Mouse (Mus musculus): Measurements from ENCODE around the gene Ubxn11. TPM values are rescaled to one million over a fixed set of nuclear protein-coding genes. Genes with fewer than 3 reads are reported as not detected.

Ubxn11 gene
- total and polyA plus RNA-seq, 3 experiments = 5.4 to 11.9 TPM; not detected in 1

GRCm38 (mm10) chr4:134166906-134167305 is 64.5 kb downstream of the Ubxn11 start:
- no peaks in the 10 kb centered on the region for H3K9me3 ChIP-seq (replicated peaks; ENCODE audit: insufficient read depth, low read length)
- peaks cover 6 to 14% of the 10 kb centered on the region in 2 experiments; a peak in 3 of 4 replicates for H3K4me1 ChIP-seq (ENCODE audit: control insufficient read depth in 1 of 2, insufficient read depth in 2 of 2, low read length in 2 of 2)
- peak in 1 of 3 experiments; percentile 16; a peak in 1 of 6 replicates for TF ChIP-seq CTCF (IDR thresholded peaks at IDR 0.05 in 2 of 3, conservative IDR thresholded peaks at IDR 0.05 in 1 of 3; ENCODE audit: control insufficient read depth in 1 of 3, insufficient read depth in 1 of 3, low read depth in 2 of 3, low read length in 3 of 3, poor library complexity in 1 of 3, severe bottlenecking in 1 of 3)
- TF ChIP-seq MAZ (IDR thresholded peaks at IDR 0.05; ENCODE audit: low read depth, low read length) = no peak
- no peaks in the 10 kb centered on the region for H3K79me2 ChIP-seq (ENCODE audit: control insufficient read depth, insufficient read depth, low read length, poor library complexity)
- no peaks in the 10 kb centered on the region for H3K27me3 ChIP-seq (ENCODE audit: control insufficient read depth in 1 of 2, insufficient read depth in 2 of 2, low read length in 2 of 2)
- H3K4me3 ChIP-seq (ENCODE audit: control insufficient read depth in 1 of 2, insufficient read depth in 1 of 2, low read depth in 2 of 2, low read length in 2 of 2) = no peak overlapping the region
- no peak overlapping the region for H3K27ac ChIP-seq (ENCODE audit: control insufficient read depth, low read depth, low read length)
- peaks cover 5 to 15% of the 10 kb centered on the region in 2 experiments for H3K36me3 ChIP-seq (ENCODE audit: control insufficient read depth in 1 of 2, insufficient read depth in 2 of 2, low read length in 2 of 2)
- no peak for DNase-seq (ENCODE audit: low read depth, low spot score)
- no peak overlapping the region for H3K9ac ChIP-seq (ENCODE audit: control insufficient read depth, low read depth, low read length, poor library complexity, severe bottlenecking)

- H3K9me3 ChIP-seq (replicated peaks; ENCODE audit: insufficient read depth, low read length) = no peaks in the 10 kb centered on the region
- H3K27me3 ChIP-seq (ENCODE audit: control insufficient read depth in 1 of 2, insufficient read depth in 2 of 2, low read length in 2 of 2) = no peaks in the 10 kb centered on the region
- no peak overlapping the region for H3K27ac ChIP-seq (ENCODE audit: control insufficient read depth, low read depth, low read length)
- no peak for DNase-seq (ENCODE audit: low read depth, low spot score)
- TF ChIP-seq MAFK (IDR thresholded peaks at IDR 0.05; ENCODE audit: borderline replicate concordance, low read depth, low read length) (no peak), POLR2AphosphoS2 (IDR thresholded peaks at IDR 0.05; ENCODE audit: low read length) (no peak), USF1 (IDR thresholded peaks at IDR 0.05; ENCODE audit: low read depth, low read length) (no peak), RCOR1 (IDR thresholded peaks at IDR 0.05; ENCODE audit: low read depth, low read length) (no peak), USF2 (IDR thresholded peaks at IDR 0.05; ENCODE audit: borderline replicate concordance in 1 of 2, insufficient read depth in 1 of 2, low read depth in 1 of 2, low read length in 2 of 2) (no peak), MYC (IDR thresholded peaks at IDR 0.05; ENCODE audit: low read depth, low read length) (no peak), TBP (IDR thresholded peaks at IDR 0.05; ENCODE audit: low read depth, low read length) (no peak), SIN3A (IDR thresholded peaks at IDR 0.05; ENCODE audit: low read length) (no peak), RAD21 (IDR thresholded peaks at IDR 0.05; ENCODE audit: low read depth, low read length) (no peak), BHLHE40 (IDR thresholded peaks at IDR 0.05; ENCODE audit: borderline replicate concordance, low read depth, low read length) (no peak), GABPA (IDR thresholded peaks at IDR 0.05; ENCODE audit: low read depth, low read length) (no peak), GATA1 (IDR thresholded peaks at IDR 0.05; ENCODE audit: low read depth, low read length) (no peak), ELF1 (IDR thresholded peaks at IDR 0.05; ENCODE audit: low read depth, low read length) (no peak), NRF1 (IDR thresholded peaks at IDR 0.05; ENCODE audit: insufficient read depth, low read depth, low read length, poor library complexity, severe bottlenecking) (no peak), KAT2A (conservative IDR thresholded peaks at IDR 0.05; ENCODE audit: low read depth, low read length) (no peak), ETS1 (IDR thresholded peaks at IDR 0.05; ENCODE audit: low read depth, low read length) (no peak), SMC3 (IDR thresholded peaks at IDR 0.05; ENCODE audit: low read depth, low read length) (no peak), CHD1 (IDR thresholded peaks at IDR 0.05; ENCODE audit: low read depth, low read length) (no peak), POLR2A (IDR thresholded peaks at IDR 0.05; ENCODE audit: control insufficient read depth in 1 of 2, insufficient read depth in 1 of 2, low read depth in 1 of 2, low read length in 2 of 2, poor library complexity in 1 of 2) (no peak)
- peaks cover 0 to 2% of the 10 kb centered on the region in 2 experiments; a peak in 2 of 4 replicates for H3K36me3 ChIP-seq (ENCODE audit: control insufficient read depth in 1 of 2, insufficient read depth in 2 of 2, low read length in 2 of 2)
- no peaks in the 10 kb centered on the region; a peak in 1 of 4 replicates for H3K4me1 ChIP-seq (ENCODE audit: control insufficient read depth in 1 of 2, insufficient read depth in 2 of 2, low read length in 2 of 2)
- H3K9ac ChIP-seq (ENCODE audit: control insufficient read depth, low read depth, low read length, poor library complexity, severe bottlenecking) = no peak overlapping the region
- H3K4me3 ChIP-seq (ENCODE audit: control insufficient read depth in 1 of 2, insufficient read depth in 1 of 2, low read depth in 2 of 2, low read length in 2 of 2) = no peak overlapping the region
- H3K79me2 ChIP-seq (ENCODE audit: control insufficient read depth, insufficient read depth, low read length, poor library complexity) = peaks cover 5% of the 10 kb centered on the region; the same call in 1 of the 2 replicates
These were observed 70.0 kb downstream of the Ubxn11 start for GRCm38 (mm10) chr4:134172391-134172790.

Other genes starting within 250 kb of the Ubxn11 start
- 45.3 and 45.7 TPM in 2 replicates for gene Rps6ka1, start 214.8 kb upstream of the Ubxn11 start, total RNA-seq (2012; rRNA removed)
- 10 to 100 TPM in 1 of 2 experiments, not detected in 1; 68.9 TPM for gene Rps6ka1, start 214.8 kb upstream of the Ubxn11 start, polyA plus RNA-seq (2012; ENCODE audit: insufficient read depth in 1 of 2, insufficient read length in 2 of 2, low read depth in 1 of 2, low replicate concordance in 2 of 2, missing spikeins in 1 of 2)
- gene Hmgn2, start 133.9 kb upstream of the Ubxn11 start, total RNA-seq (2012; rRNA removed) = 125 and 131 TPM in 2 replicates
- gene Hmgn2, start 133.9 kb upstream of the Ubxn11 start, polyA plus RNA-seq (2012; ENCODE audit: insufficient read depth in 1 of 2, insufficient read length in 2 of 2, low read depth in 1 of 2, low replicate concordance in 2 of 2, missing spikeins in 1 of 2) = 100 to 1,000 TPM; 186 to 230 TPM
- gene Dhdds, start 101.7 kb upstream of the Ubxn11 start, total RNA-seq (2012; rRNA removed) = 15.9 and 19.0 TPM in 2 replicates
- 10 to 100 TPM in 1 of 2 experiments, not detected in 1; 37.7 TPM for gene Dhdds, start 101.7 kb upstream of the Ubxn11 start, polyA plus RNA-seq (2012; ENCODE audit: insufficient read depth in 1 of 2, insufficient read length in 2 of 2, low read depth in 1 of 2, low replicate concordance in 2 of 2, missing spikeins in 1 of 2)
- gene Lin28a, start 83.7 kb upstream of the Ubxn11 start, total RNA-seq (2012; rRNA removed) = not detected in 2 replicates
- gene Lin28a, start 83.7 kb upstream of the Ubxn11 start, polyA plus RNA-seq (2012; ENCODE audit: insufficient read depth in 1 of 2, insufficient read length in 2 of 2, low read depth in 1 of 2, low replicate concordance in 2 of 2, missing spikeins in 1 of 2) = under 1 TPM in 1 of 2 experiments, not detected in 1; 0.01 TPM
- gene Zfp683, start 48.7 kb upstream of the Ubxn11 start, total RNA-seq (2012; rRNA removed) = not detected in 2 replicates
- gene Zfp683, start 48.7 kb upstream of the Ubxn11 start, polyA plus RNA-seq (2012; ENCODE audit: insufficient read depth in 1 of 2, insufficient read length in 2 of 2, low read depth in 1 of 2, low replicate concordance in 2 of 2, missing spikeins in 1 of 2) = not detected
- gene Crybg2, start 41.8 kb upstream of the Ubxn11 start, total RNA-seq (2012; rRNA removed) = 0.65 and 0.72 TPM in 2 replicates
- 1 to 10 TPM in 1 of 2 experiments, not detected in 1; 2.3 TPM for gene Crybg2, start 41.8 kb upstream of the Ubxn11 start, polyA plus RNA-seq (2012; ENCODE audit: insufficient read depth in 1 of 2, insufficient read length in 2 of 2, low read depth in 1 of 2, low replicate concordance in 2 of 2, missing spikeins in 1 of 2)
- gene Cd52, start 7.5 kb upstream of the Ubxn11 start, total RNA-seq (2012; rRNA removed) = 0.52 and 1.3 TPM in 2 replicates
- gene Cd52, start 7.5 kb upstream of the Ubxn11 start, polyA plus RNA-seq (2012; ENCODE audit: insufficient read depth in 1 of 2, insufficient read length in 2 of 2, low read depth in 1 of 2, low replicate concordance in 2 of 2, missing spikeins in 1 of 2) = under 1 TPM in 1 of 2 experiments, not detected in 1; 0.86 TPM
- 122 and 126 TPM in 2 replicates for gene Sh3bgrl3, start 26.2 kb downstream of the Ubxn11 start, total RNA-seq (2012; rRNA removed)
- 100 to 1,000 TPM in 1 of 2 experiments, not detected in 1; 414 TPM for gene Sh3bgrl3, start 26.2 kb downstream of the Ubxn11 start, polyA plus RNA-seq (2012; ENCODE audit: insufficient read depth in 1 of 2, insufficient read length in 2 of 2, low read depth in 1 of 2, low replicate concordance in 2 of 2, missing spikeins in 1 of 2)
- 30.8 and 32.9 TPM in 2 replicates for gene Cep85, start 84.5 kb downstream of the Ubxn11 start, total RNA-seq (2012; rRNA removed)
- gene Cep85, start 84.5 kb downstream of the Ubxn11 start, polyA plus RNA-seq (2012; ENCODE audit: insufficient read depth in 1 of 2, insufficient read length in 2 of 2, low read depth in 1 of 2, low replicate concordance in 2 of 2, missing spikeins in 1 of 2) = 10 to 100 TPM; 80.9 to 81.1 TPM
- gene Gm7534, start 100.4 kb downstream of the Ubxn11 start, total RNA-seq (2012; rRNA removed) = not detected in 2 replicates
- not detected for gene Gm7534, start 100.4 kb downstream of the Ubxn11 start, polyA plus RNA-seq (2012; ENCODE audit: insufficient read depth in 1 of 2, insufficient read length in 2 of 2, low read depth in 1 of 2, low replicate concordance in 2 of 2, missing spikeins in 1 of 2)
- not detected in 2 replicates for gene Catsper4, start 124.8 kb downstream of the Ubxn11 start, total RNA-seq (2012; rRNA removed)
- gene Catsper4, start 124.8 kb downstream of the Ubxn11 start, polyA plus RNA-seq (2012; ENCODE audit: insufficient read depth in 1 of 2, insufficient read length in 2 of 2, low read depth in 1 of 2, low replicate concordance in 2 of 2, missing spikeins in 1 of 2) = not detected
- gene Cnksr1, start 135.8 kb downstream of the Ubxn11 start, total RNA-seq (2012; rRNA removed) = not detected in 2 replicates
- under 1 TPM in 1 of 2 experiments, not detected in 1; 0.07 TPM for gene Cnksr1, start 135.8 kb downstream of the Ubxn11 start, polyA plus RNA-seq (2012; ENCODE audit: insufficient read depth in 1 of 2, insufficient read length in 2 of 2, low read depth in 1 of 2, low replicate concordance in 2 of 2, missing spikeins in 1 of 2)
- 1.6 and 2.8 TPM in 2 replicates for gene E130218I03Rik, start 141.1 kb downstream of the Ubxn11 start, total RNA-seq (2012; rRNA removed)
- 1 to 10 TPM in 1 of 2 experiments, not detected in 1; 1.6 TPM for gene E130218I03Rik, start 141.1 kb downstream of the Ubxn11 start, polyA plus RNA-seq (2012; ENCODE audit: insufficient read depth in 1 of 2, insufficient read length in 2 of 2, low read depth in 1 of 2, low replicate concordance in 2 of 2, missing spikeins in 1 of 2)
- gene Zfp593, start 143.0 kb downstream of the Ubxn11 start, total RNA-seq (2012; rRNA removed) = 27.3 and 30.4 TPM in 2 replicates
- 10 to 100 TPM in 1 of 2 experiments, not detected in 1; 33.9 TPM for gene Zfp593, start 143.0 kb downstream of the Ubxn11 start, polyA plus RNA-seq (2012; ENCODE audit: insufficient read depth in 1 of 2, insufficient read length in 2 of 2, low read depth in 1 of 2, low replicate concordance in 2 of 2, missing spikeins in 1 of 2)
- not detected in 2 replicates for gene Gm30191, start 144.4 kb downstream of the Ubxn11 start, total RNA-seq (2012; rRNA removed)
- gene Gm30191, start 144.4 kb downstream of the Ubxn11 start, polyA plus RNA-seq (2012; ENCODE audit: insufficient read depth in 1 of 2, insufficient read length in 2 of 2, low read depth in 1 of 2, low replicate concordance in 2 of 2, missing spikeins in 1 of 2) = not detected
- not detected in 2 replicates for gene Grrp1, start 151.5 kb downstream of the Ubxn11 start, total RNA-seq (2012; rRNA removed)
- not detected for gene Grrp1, start 151.5 kb downstream of the Ubxn11 start, polyA plus RNA-seq (2012; ENCODE audit: insufficient read depth in 1 of 2, insufficient read length in 2 of 2, low read depth in 1 of 2, low replicate concordance in 2 of 2, missing spikeins in 1 of 2)
- 13.0 and 14.3 TPM in 2 replicates for gene Pdik1l, start 185.3 kb downstream of the Ubxn11 start, total RNA-seq (2012; rRNA removed)
- gene Pdik1l, start 185.3 kb downstream of the Ubxn11 start, polyA plus RNA-seq (2012; ENCODE audit: insufficient read depth in 1 of 2, insufficient read length in 2 of 2, low read depth in 1 of 2, low replicate concordance in 2 of 2, missing spikeins in 1 of 2) = 10 to 100 TPM; 11.7 to 32.1 TPM
- not detected in 2 replicates for gene Trim63, start 212.6 kb downstream of the Ubxn11 start, total RNA-seq (2012; rRNA removed)
- gene Trim63, start 212.6 kb downstream of the Ubxn11 start, polyA plus RNA-seq (2012; ENCODE audit: insufficient read depth in 1 of 2, insufficient read length in 2 of 2, low read depth in 1 of 2, low replicate concordance in 2 of 2, missing spikeins in 1 of 2) = not detected
- gene Slc30a2, start 240.6 kb downstream of the Ubxn11 start, total RNA-seq (2012; rRNA removed) = 0.46 and 0.54 TPM in 2 replicates
- gene Slc30a2, start 240.6 kb downstream of the Ubxn11 start, polyA plus RNA-seq (2012; ENCODE audit: insufficient read depth in 1 of 2, insufficient read length in 2 of 2, low read depth in 1 of 2, low replicate concordance in 2 of 2, missing spikeins in 1 of 2) = under 1 TPM in 1 of 2 experiments, not detected in 1; 0.39 TPM

All from MEL (cell line).